Mouse (Mus musculus) frontal cortex, postnatal 36 days (tissue): Measurements from ENCODE around the gene Pkd1.

Experiments used
- DNase-seq, 2 experiments: peaks; one replicate each; pipeline ENCODE4 v3.0.0; 2022; ENCODE audit warnings: low spot score in 2 of 2

Gene Pkd1

GRCm38 (mm10) chr17:24644875-24645721 lies 95.5 kb downstream of the Pkd1 start:
- DNase-seq = no peak

- no peak for DNase-seq
These were observed 96.3 kb downstream of the Pkd1 start for GRCm38 (mm10) chr17:24645916-24646315.
